Mouse (Mus musculus): ENCODE data around the gene Shkbp1.

The Shkbp1 gene

GRCm38 (mm10) chr7:27355745-27356240 is at the start of gene Shkbp1:
Gene Shkbp1 (minus strand): TSS chr7:27356019.
- peak; percentile 92 to 94 for DNase-seq (ENCODE audit: low spot score in 2 of 2)

- no peak for DNase-seq (ENCODE audit: low spot score in 2 of 2)
Observed at GRCm38 (mm10) chr7:27404203-27404942, 48.6 kb upstream of the Shkbp1 start.

- peak; percentile 72 to 80 for DNase-seq (ENCODE audit: low spot score in 2 of 2)
Observed at GRCm38 (mm10) chr7:27402675-27403074, 46.9 kb upstream of the Shkbp1 start.

DNA sequence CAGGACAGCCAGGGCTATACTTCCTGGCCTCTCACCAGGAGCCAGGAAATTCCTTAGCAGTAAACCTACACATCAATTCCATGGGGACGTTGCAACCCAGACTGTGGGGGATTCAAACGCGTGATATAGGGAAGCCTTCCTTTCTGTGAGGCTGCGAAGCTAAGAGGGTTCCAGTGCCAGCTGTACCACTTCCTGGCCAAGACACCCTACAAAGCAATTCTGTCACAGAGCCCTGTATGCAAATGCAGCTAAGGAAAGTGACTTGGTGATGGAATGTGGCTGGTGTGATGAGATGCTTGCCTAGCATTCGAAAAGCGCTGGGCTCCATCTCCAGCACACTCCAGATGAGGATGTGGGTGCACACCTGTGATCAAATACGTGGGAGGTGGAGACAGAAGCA is 44.7 kb upstream of the Shkbp1 start:
- no peak for DNase-seq (ENCODE audit: low spot score in 2 of 2)

GRCm38 (mm10) chr7:27397048-27397949 is 41.5 kb upstream of the Shkbp1 start:
- DNase-seq (ENCODE audit: low spot score in 2 of 2): peak; percentile 72 to 79

GRCm38 (mm10) chr7:27396184-27397047 is 40.6 kb upstream of the Shkbp1 start:
- peak; percentile 72 to 77 for DNase-seq (ENCODE audit: low spot score in 2 of 2)

DNA sequence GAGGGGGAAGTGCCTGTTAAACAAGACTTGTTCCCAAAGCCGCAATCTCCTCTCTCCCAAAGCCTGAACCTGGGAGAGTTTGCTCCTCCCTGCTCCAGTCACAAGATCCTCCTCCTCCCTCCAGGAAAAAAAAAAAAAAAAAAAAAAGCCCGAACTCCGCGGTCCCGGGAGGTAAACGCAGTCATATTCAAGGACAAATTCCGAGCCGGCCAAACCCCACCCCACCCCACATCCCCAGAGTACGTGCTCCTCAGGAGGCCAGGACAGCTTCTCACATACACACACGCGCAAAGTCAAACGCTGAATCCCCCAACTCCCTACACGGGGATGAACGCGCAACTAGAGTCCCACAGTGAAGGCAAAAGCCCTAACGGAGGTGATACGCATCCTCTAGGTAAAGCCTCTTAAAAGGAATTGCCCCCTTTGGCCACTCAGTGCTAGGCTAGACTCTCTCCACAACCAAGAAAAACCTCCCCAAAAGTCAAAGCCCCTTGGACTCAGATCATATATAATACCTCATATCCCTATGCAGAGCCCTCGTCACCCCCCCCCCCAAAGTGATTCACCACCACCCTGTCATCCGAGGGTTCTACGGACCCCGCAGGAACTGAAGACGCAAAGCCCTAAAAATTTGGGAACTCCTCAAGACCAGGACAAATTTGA is 39.8 kb upstream of the Shkbp1 start:
- DNase-seq (ENCODE audit: low spot score in 2 of 2): no peak

- no peak for DNase-seq (ENCODE audit: low spot score in 2 of 2)
Observed at GRCm38 (mm10) chr7:27391416-27391815, 35.6 kb upstream of the Shkbp1 start.

DNA sequence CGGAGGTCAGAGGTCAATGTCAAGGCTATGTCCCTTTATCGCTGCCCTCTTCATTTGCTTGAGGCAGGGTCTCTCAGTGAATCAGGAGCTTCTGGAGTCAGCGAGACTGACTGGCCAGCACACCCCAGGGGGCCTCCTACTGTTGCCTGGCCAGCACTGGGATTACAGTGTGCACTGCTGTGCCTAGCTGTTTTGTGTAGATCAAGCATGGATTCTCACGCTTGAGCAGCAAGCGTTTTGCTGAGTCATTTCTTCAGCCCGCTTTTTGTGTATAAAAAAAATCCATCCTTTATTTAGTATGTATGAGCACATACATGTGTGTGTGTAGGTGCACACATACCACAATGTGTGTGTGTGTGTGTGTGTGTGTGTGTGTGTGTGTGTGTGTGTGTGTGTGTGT is 33.4 kb upstream of the Shkbp1 start:
- no peak for DNase-seq (ENCODE audit: low spot score in 2 of 2)

DNA sequence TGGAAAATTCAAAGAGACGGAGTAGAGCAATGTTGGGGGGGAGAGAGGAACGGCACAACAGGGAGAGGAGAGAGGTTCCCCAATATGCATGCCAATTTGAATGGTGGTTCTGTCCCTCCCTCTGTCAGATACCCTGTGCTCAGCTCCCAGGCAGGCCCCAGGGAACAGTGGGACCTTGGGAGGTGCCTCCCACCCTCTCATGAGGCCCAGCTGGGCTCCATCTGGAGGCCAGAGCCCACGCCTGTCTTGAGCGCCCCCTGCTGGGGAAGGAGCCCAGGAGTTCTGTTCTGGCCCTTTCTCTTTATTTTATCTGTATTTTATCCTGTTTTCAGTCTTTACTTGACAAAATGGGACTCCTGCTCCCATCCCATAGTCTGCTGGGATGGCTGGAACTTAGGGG is 28.9 kb upstream of the Shkbp1 start:
- DNase-seq (ENCODE audit: low spot score in 2 of 2): no peak

DNA sequence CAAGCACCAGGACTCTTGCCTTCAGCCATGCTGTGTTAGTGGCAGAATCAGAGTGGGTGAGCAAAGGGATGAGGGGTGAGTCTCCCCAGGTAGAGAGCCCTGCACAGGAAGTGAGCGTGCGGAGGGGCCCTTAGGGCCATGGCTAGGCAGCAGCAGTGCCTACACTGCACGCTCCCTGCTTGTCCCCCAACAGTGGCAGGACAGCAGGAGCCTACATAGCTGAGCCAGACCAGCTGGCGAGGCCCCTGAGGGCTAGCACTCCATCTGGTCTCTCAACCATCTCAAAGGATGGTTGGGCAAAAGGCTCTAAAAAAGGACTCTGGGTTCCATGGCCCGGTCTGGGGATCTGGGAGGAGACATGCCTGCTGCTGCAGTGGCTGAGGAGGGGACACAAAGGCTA is 28.3 kb upstream of the Shkbp1 start:
- no peak for DNase-seq (ENCODE audit: low spot score in 2 of 2)

DNA sequence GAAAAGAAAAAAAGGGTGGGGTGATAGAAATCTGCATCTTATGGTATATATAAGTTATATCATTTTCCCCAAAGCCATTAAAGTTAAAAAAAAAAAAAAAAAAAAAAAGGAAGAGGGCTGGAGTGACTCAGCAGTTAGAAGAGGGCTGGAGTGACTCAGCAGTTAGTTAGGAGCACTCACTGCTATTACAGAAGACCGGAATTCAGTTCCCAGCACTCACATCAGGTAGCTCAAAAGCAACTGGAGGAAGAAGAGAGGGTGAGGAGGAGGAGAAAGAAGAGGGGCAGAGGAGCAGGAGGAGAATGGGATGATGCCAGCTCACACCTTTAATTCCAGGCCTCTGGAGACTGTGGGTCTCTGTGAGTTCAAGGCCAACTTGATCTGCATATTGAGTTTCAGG is 27.4 kb upstream of the Shkbp1 start:
- DNase-seq (ENCODE audit: low spot score in 2 of 2): no peak

GRCm38 (mm10) chr7:27381560-27381959 is 25.7 kb upstream of the Shkbp1 start:
- no peak for DNase-seq (ENCODE audit: low spot score in 2 of 2)

- DNase-seq (ENCODE audit: low spot score in 2 of 2): no peak
Observed at GRCm38 (mm10) chr7:27381009-27381408, 25.2 kb upstream of the Shkbp1 start.

GRCm38 (mm10) chr7:27379836-27380235 is 24.0 kb upstream of the Shkbp1 start:
- DNase-seq (ENCODE audit: low spot score in 2 of 2): no peak

- DNase-seq (ENCODE audit: low spot score in 2 of 2): peak in 1 of 2 experiments; percentile 60
Observed at GRCm38 (mm10) chr7:27378431-27378830, 22.6 kb upstream of the Shkbp1 start.

GRCm38 (mm10) chr7:27375274-27375673 is 19.5 kb upstream of the Shkbp1 start:
- peak; percentile 57 to 68 for DNase-seq (ENCODE audit: low spot score in 2 of 2)

DNA sequence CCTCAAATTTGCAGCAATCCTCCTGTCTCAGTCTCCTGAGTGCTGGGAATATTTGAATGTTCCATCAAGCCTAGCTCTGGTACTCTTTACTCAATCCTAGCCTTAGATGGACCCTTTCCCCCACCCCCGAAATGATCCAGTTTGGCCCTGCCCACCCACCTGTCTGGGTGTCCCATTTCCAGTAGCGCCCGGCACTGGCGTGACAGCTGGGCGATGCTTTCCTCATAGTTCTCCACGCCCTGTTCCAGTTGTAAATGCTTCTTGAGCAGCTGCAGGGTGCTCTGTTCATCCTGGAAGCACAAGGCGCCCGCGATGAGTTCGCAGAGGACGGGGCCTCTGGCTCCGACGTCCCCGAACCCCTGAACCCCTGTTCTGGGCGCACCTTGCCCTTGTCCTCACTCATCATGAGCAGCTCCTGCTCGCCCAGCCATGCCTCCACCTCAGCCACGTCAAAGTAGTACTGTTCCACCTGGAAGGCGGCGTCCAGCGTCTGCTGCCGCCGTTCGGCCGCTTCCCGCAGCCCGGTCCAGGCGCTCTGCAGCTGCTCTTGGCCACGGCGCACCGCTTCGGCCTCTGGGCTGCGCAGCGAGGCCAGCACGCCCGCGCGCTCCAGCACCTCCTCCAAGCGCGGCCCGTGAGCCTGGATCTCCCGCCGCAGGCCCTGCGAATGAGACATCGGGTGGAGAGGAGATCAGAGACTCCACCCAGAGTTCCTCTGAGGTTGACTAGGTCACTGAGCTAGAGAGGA is 16.1 kb upstream of the Shkbp1 start:
- DNase-seq (ENCODE audit: low spot score in 2 of 2): peak in 1 of 2 experiments; percentile 28

DNA sequence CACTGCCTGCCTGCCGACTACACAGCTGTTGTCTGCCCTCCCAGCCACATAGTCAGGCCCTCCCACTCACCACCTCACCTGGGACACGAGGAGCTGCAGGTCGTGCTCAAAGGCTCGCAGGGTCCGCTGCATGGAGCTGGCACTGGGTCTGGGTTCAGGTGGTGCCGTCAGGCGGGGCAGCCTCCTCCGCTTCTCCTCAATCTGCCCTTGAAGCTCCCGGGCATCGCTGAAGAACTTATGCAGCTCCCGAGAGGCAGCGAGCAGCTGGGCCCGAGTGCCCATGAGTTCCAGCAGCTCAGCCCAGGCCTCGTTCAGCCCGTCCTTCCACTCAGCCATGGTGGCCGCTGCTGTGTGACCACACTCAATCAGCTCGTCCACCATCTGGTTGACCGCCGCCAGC is 13.3 kb upstream of the Shkbp1 start:
- DNase-seq (ENCODE audit: low spot score in 2 of 2): peak in 1 of 2 experiments; percentile 31

DNA sequence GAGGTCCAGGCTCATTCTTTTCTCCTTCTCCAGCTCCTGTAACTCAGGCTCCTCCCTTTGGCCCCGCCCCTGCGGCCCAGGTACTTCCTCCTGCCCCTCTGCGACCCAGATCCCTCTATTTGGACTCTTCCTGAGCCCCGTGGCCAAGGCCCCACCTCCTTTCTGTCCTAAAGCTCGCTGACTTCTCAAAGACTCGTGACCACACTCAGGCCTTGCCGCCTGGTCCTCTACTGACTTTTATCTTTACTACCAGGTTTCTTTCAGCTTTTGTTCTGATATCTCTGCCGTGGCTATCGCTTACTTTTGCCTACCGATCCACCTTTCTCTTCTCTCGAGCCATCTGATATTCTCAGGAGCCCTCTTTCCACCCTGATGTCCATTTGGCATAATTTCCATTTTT is 12.2 kb upstream of the Shkbp1 start:
- DNase-seq (ENCODE audit: low spot score in 2 of 2): no peak
